ENCODE assay signal across 10 mouse cellular contexts in the genomic region with DNA sequence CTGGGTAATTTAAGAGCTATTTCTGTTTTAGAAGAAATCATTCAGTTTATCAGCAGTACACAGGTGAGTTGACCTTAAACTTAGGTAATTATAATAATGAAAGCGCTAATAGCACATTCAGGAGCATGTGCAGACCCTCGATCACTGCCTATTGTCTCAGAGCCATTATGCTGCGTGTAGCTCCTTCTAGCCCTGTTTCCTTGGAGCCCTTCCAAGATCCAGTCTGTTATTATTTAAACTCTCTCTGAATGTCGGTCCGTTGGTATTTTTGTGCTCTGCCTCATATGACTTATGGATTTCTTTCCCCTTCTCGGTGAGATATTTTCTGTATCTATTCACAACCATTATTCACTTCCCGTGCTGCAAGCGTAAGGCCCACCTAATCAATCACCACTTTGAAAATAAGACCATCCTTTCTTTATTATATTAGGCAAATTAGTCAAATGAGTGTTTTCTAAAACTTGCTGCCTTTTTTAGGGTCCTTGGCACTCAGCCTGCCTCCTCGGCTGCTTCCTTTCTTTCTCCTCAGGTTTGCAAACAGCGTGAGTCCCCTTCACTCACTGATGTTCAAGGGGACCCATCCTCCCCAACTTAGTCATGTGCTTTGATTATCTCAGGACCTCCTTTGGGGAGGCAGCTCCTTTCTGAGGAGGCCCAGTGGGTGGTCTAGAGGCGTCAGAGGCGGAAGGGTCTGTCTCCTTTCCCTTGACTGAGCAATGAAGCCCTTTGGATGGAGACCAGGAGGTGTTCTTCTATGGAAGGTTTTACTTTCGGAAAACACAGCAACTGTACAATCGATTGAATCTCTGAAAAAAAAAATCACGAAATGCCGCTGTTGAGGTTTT.
DNase-seq lines count a peak whose midpoint lies in the region; ATAC-seq and TF ChIP-seq lines count a peak whose summit lies in the region.
"Had no signal": no experiment of that assay in that cellular context is flagged by ENCODE, and none has a peak within 500 bp of the region (broad histone marks: within the 10 kb centered on the region; RNA-seq: fewer than 3 reads in every experiment).

No protein-coding gene starts in this region.

- H3K4me2 ChIP-seq in kidney, embryonic 15.5 days = peak overlapping the region; percentile 24; the same call in 1 of the 2 replicates
- H3K4me2 ChIP-seq in intestine, embryonic 16.5 days (ENCODE audit: low read depth, low read length) = no peak overlapping the region
- H3K4me2 ChIP-seq: midbrain, embryonic 12.5 days had no signal

- TF ChIP-seq CTCF in brain, embryonic 14.5 days (IDR thresholded peaks at IDR 0.05; ENCODE audit: borderline replicate concordance, extremely low read depth, insufficient read depth, insufficient read length) = no peak

- ATAC-seq in kidney, embryonic 15.5 days (replicated peaks; ENCODE audit: low FRiP score) = no peak
- no peak for ATAC-seq in intestine, embryonic 16.5 days
- ATAC-seq: inflammation-experienced regulatory T-cells, adult 6 months had no signal

- H3K4me1 ChIP-seq in kidney, embryonic 15.5 days = peaks cover 9% of the 10 kb centered on the region
- 0 out of 2 replicates have a peak, but pooled peaks cover 2% of the 10 kb centered on the region for H3K4me1 ChIP-seq in intestine, embryonic 16.5 days (ENCODE audit: control insufficient read depth, insufficient read depth, low read length)

- H3K27me3 ChIP-seq in kidney, embryonic 15.5 days = no peaks in the 10 kb centered on the region
- no peaks in the 10 kb centered on the region for H3K27me3 ChIP-seq in intestine, embryonic 16.5 days (replicated peaks; ENCODE audit: control insufficient read depth, insufficient read depth, low read length)

- WGBS in kidney, embryonic 15.5 days = 50% methylated on average over 16 of the region's 16 CpGs
- WGBS in intestine, embryonic 16.5 days = 41% methylated on average over 16 of the region's 16 CpGs

- no peak overlapping the region for H3K4me3 ChIP-seq in kidney, embryonic 15.5 days (replicated peaks)
- H3K4me3 ChIP-seq in intestine, embryonic 16.5 days (ENCODE audit: low read length) = no peak overlapping the region
- H3K4me3 ChIP-seq: midbrain, embryonic 12.5 days had no signal

- DNase-seq in kidney, adult 18-20 months = no peak
- DNase-seq in NIH3T3 (ENCODE audit: low read depth) = peak; percentile 58
- DNase-seq in brain, embryonic 14.5 days (ENCODE audit: low read depth) = peak; percentile 87
- DNase-seq in liver = no peak
- no peak for DNase-seq in adrenal gland, postnatal 4 days (ENCODE audit: low spot score in 2 of 2)
- DNase-seq in embryo, embryonic 11 days = no peak

- no peaks in the 10 kb centered on the region for H3K36me3 ChIP-seq in kidney, embryonic 15.5 days
- H3K36me3 ChIP-seq in intestine, embryonic 16.5 days (ENCODE audit: control insufficient read depth, insufficient read depth, low read length) = no peaks in the 10 kb centered on the region
- H3K36me3 ChIP-seq: midbrain, embryonic 12.5 days had no signal

- H3K9ac ChIP-seq in kidney, embryonic 15.5 days = no peak overlapping the region
- H3K9ac ChIP-seq in intestine, embryonic 16.5 days (ENCODE audit: low read depth, low read length) = no peak overlapping the region
- H3K9ac ChIP-seq: midbrain, embryonic 12.5 days had no signal

- no peak for TF ChIP-seq POLR2A in brain, embryonic 14.5 days (IDR thresholded peaks at IDR 0.05; ENCODE audit: borderline replicate concordance, extremely low read depth, insufficient read depth, insufficient read length, poor library complexity, severe bottlenecking)

- no peak overlapping the region for H3K27ac ChIP-seq in kidney, embryonic 15.5 days
- H3K27ac ChIP-seq in intestine, embryonic 16.5 days (ENCODE audit: low read length) = peak overlapping the region; percentile 6; the same call in 1 of the 2 replicates
- H3K27ac ChIP-seq: midbrain, embryonic 12.5 days had no signal

- H3K9me3 ChIP-seq in kidney, embryonic 15.5 days (replicated peaks) = no peaks in the 10 kb centered on the region
- H3K9me3 ChIP-seq in intestine, embryonic 16.5 days (ENCODE audit: control insufficient read depth, low read length) = no peaks in the 10 kb centered on the region
- H3K9me3 ChIP-seq: midbrain, embryonic 12.5 days had no signal

Comparison
In these comparisons a context has a peak if more than half of its experiments do, and no peak if none do; other contexts are left out.
1. DNase-seq: peak in NIH3T3 (single experiment) and brain, embryonic 14.5 days (single experiment); none in kidney, adult 18-20 months (single experiment), liver (single experiment), adrenal gland, postnatal 4 days (0 of 2) and embryo, embryonic 11 days (single experiment).